Mouse (Mus musculus): Measurements from ENCODE around the gene Rabac1. TPM values are rescaled to one million over a fixed set of nuclear protein-coding genes. Genes with fewer than 3 reads are reported as not detected.

Gene Rabac1
- polyA plus RNA-seq, 2 experiments = 185 to 230 TPM

GRCm38 (mm10) chr7:24980439-24980838 lies 7.9 kb upstream of the Rabac1 start:
- ATAC-seq (ENCODE audit: low FRiP score, low read depth) = no peak
- no peaks in the 10 kb centered on the region for H3K27me3 ChIP-seq (ENCODE audit: control insufficient read depth, insufficient read depth, low read length)

DNA sequence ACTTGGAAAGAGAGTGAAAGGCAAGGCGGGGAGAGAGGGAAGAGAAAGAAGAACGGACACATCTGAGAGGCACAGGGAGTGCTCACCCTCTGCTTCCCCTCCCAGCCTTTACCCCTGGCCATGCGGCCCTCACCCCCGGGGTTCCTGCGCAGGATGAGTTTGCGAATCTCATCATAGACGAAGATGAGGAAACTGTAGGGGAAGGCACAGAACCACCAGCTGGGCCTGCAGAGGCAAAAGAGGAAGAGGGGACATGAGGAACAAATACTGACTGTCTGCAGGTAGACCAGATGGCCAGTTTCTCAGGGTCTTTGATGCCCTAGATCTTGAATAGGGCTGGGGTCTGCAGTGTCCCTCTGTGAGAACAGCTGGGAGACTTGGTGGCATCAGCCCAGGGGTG lies 6.2 kb upstream of the Rabac1 start:
- DNase-seq (ENCODE audit: low spot score) (no peak), ATAC-seq (ENCODE audit: low FRiP score, low read depth) (no peak)
- no peak for TF ChIP-seq POLR2A (IDR thresholded peaks at IDR 0.05; ENCODE audit: borderline replicate concordance, extremely low read depth, insufficient read depth, insufficient read length)
- 83% methylated on average over 7 of the region's 7 CpGs for WGBS
- Histone ChIP-seq H3K9ac (ENCODE audit: low read depth, low read length, severe bottlenecking) (no peak overlapping the region), H3K36me3 (ENCODE audit: control insufficient read depth, insufficient read depth, low read length) (no peaks in the 10 kb centered on the region), H3K9me3 (ENCODE audit: control insufficient read depth, low read length) (no peaks in the 10 kb centered on the region), H3K4me2 (replicated peaks; ENCODE audit: low read depth, low read length, severe bottlenecking) (no peak overlapping the region), H3K27ac (replicated peaks; ENCODE audit: low read depth, low read length) (no peak overlapping the region), H3K4me1 (ENCODE audit: control insufficient read depth, insufficient read depth, low read length) (no peaks in the 10 kb centered on the region), H3K4me3 (replicated peaks; ENCODE audit: low read length) (no peak overlapping the region), H3K27me3 (ENCODE audit: control insufficient read depth, insufficient read depth, low read length) (no peaks in the 10 kb centered on the region)

More at GRCm38 (mm10) chr7:24980439-24980838, 7.9 kb upstream of the Rabac1 start:
- H3K9me3 ChIP-seq (ENCODE audit: control insufficient read depth, low read length) = no peaks in the 10 kb centered on the region
- DNase-seq (ENCODE audit: low spot score) = no peak
- 87% methylated on average over 7 of the region's 7 CpGs for WGBS
- no peaks in the 10 kb centered on the region for H3K4me1 ChIP-seq (ENCODE audit: control insufficient read depth, insufficient read depth, low read length)
- TF ChIP-seq POLR2A (IDR thresholded peaks at IDR 0.05; ENCODE audit: borderline replicate concordance, extremely low read depth, insufficient read depth, insufficient read length) = no peak
- H3K9ac ChIP-seq (ENCODE audit: low read depth, low read length, severe bottlenecking) = no peak overlapping the region
- H3K4me2 ChIP-seq (replicated peaks; ENCODE audit: low read depth, low read length, severe bottlenecking) = no peak overlapping the region
- no peak overlapping the region for H3K4me3 ChIP-seq (replicated peaks; ENCODE audit: low read length)
- no peak overlapping the region for H3K27ac ChIP-seq (replicated peaks; ENCODE audit: low read depth, low read length)
- no peaks in the 10 kb centered on the region for H3K36me3 ChIP-seq (ENCODE audit: control insufficient read depth, insufficient read depth, low read length)

- no peak overlapping the region for H3K27ac ChIP-seq (replicated peaks; ENCODE audit: low read depth, low read length)
- ATAC-seq (ENCODE audit: low FRiP score, low read depth) (no peak), DNase-seq (ENCODE audit: low spot score) (peak; percentile 47)
- WGBS = 30% methylated on average over 9 of the region's 9 CpGs
- H3K4me3 ChIP-seq (replicated peaks; ENCODE audit: low read length) = no peak overlapping the region
- no peaks in the 10 kb centered on the region for H3K9me3 ChIP-seq (ENCODE audit: control insufficient read depth, low read length)
- H3K36me3 ChIP-seq (ENCODE audit: control insufficient read depth, insufficient read depth, low read length) = no peaks in the 10 kb centered on the region; the same call in 1 of the 2 replicates
- no peak overlapping the region for H3K4me2 ChIP-seq (replicated peaks; ENCODE audit: low read depth, low read length, severe bottlenecking)
- no peak overlapping the region for H3K9ac ChIP-seq (ENCODE audit: low read depth, low read length, severe bottlenecking)
- no peaks in the 10 kb centered on the region for H3K27me3 ChIP-seq (ENCODE audit: control insufficient read depth, insufficient read depth, low read length)
- TF ChIP-seq POLR2A (IDR thresholded peaks at IDR 0.05; ENCODE audit: borderline replicate concordance, extremely low read depth, insufficient read depth, insufficient read length) = no peak
- no peaks in the 10 kb centered on the region for H3K4me1 ChIP-seq (ENCODE audit: control insufficient read depth, insufficient read depth, low read length)
These were observed 2.5 kb upstream of the Rabac1 start for GRCm38 (mm10) chr7:24974893-24975595.

DNA sequence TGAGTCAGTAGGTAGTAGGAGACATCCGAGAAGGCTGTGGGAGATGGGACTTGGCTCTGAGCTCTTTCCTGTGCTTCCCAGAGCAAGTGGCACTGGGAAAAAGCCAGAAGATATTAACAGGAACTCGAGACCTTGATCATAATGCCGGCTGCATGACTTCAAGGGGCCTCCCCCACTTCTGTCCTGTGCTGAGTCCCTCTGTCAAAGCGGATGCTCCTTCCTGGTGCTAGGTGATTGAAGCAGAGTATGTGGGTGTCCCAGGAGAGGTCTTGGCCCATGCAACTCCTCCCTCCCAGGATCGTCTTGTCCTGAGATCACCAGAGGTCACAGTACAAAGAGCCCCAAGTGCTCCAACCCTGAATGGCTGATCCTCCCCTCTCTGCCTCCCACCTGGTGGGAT lies 1.3 kb upstream of the Rabac1 start:
- H3K9ac ChIP-seq (ENCODE audit: low read depth, low read length, severe bottlenecking) = no peak overlapping the region
- H3K27ac ChIP-seq (replicated peaks; ENCODE audit: low read depth, low read length) = no peak overlapping the region
- no peaks in the 10 kb centered on the region for H3K27me3 ChIP-seq (ENCODE audit: control insufficient read depth, insufficient read depth, low read length)
- no peaks in the 10 kb centered on the region for H3K4me1 ChIP-seq (ENCODE audit: control insufficient read depth, insufficient read depth, low read length)
- H3K4me3 ChIP-seq (replicated peaks; ENCODE audit: low read length) = no peak overlapping the region
- H3K9me3 ChIP-seq (ENCODE audit: control insufficient read depth, low read length) = no peaks in the 10 kb centered on the region
- peaks cover 6% of the 10 kb centered on the region; the same call in 1 of the 2 replicates for H3K36me3 ChIP-seq (ENCODE audit: control insufficient read depth, insufficient read depth, low read length)
- ATAC-seq (ENCODE audit: low FRiP score, low read depth) = no peak
- TF ChIP-seq POLR2A (IDR thresholded peaks at IDR 0.05; ENCODE audit: borderline replicate concordance, extremely low read depth, insufficient read depth, insufficient read length) = no peak
- 64% methylated on average over 5 of the region's 5 CpGs for WGBS
- no peak overlapping the region for H3K4me2 ChIP-seq (replicated peaks; ENCODE audit: low read depth, low read length, severe bottlenecking)
- no peak for DNase-seq (ENCODE audit: low spot score)

- Histone ChIP-seq H3K4me2 (replicated peaks; ENCODE audit: low read depth, low read length, severe bottlenecking) (no peak overlapping the region), H3K9me3 (ENCODE audit: control insufficient read depth, low read length) (no peaks in the 10 kb centered on the region), H3K27ac (replicated peaks; ENCODE audit: low read depth, low read length) (no peak overlapping the region), H3K27me3 (ENCODE audit: control insufficient read depth, insufficient read depth, low read length) (no peaks in the 10 kb centered on the region), H3K4me3 (replicated peaks; ENCODE audit: low read length) (no peak overlapping the region), H3K36me3 (ENCODE audit: control insufficient read depth, insufficient read depth, low read length) (peaks cover 6% of the 10 kb centered on the region; the same call in 1 of the 2 replicates), H3K9ac (ENCODE audit: low read depth, low read length, severe bottlenecking) (no peak overlapping the region), H3K4me1 (ENCODE audit: control insufficient read depth, insufficient read depth, low read length) (no peaks in the 10 kb centered on the region)
- DNase-seq (ENCODE audit: low spot score) = no peak
- ATAC-seq (ENCODE audit: low FRiP score, low read depth) = no peak
- no peak for TF ChIP-seq POLR2A (IDR thresholded peaks at IDR 0.05; ENCODE audit: borderline replicate concordance, extremely low read depth, insufficient read depth, insufficient read length)
- 85% methylated on average over 4 of the region's 4 CpGs for WGBS
These were observed 654 bp upstream of the Rabac1 start for GRCm38 (mm10) chr7:24973208-24973607.
